Mouse (Mus musculus) CD4-positive helper T cell, adult 2 months (primary cell): ENCODE measurements around the gene Fntb.
A peak's percentile ranks its signal among the peaks of the same experiment; 100 is the strongest.
"Not testable (repeated sequence)": the region's sequence is repeated elsewhere in the genome, so short reads cannot be mapped to it uniquely, and the experiment has no call there.

Experiments
- DNase-seq: peaks from one replicate; pipeline ENCODE4 v3.0.0-alpha.2; 2012; ENCODE audit warnings: low read depth, missing footprints, low spot score

The Fntb gene

GRCm38 (mm10) chr12:76765354-76765851, at the start of gene Fntb, which contains the start of gene Churc1:
Fntb (plus strand) TSS chr12:76765589.
Churc1 (plus strand) TSS chr12:76765538.
- DNase-seq, result peak; percentile 98

GRCm38 (mm10) chr12:76718384-76718783, 47.0 kb upstream of the Fntb start:
- DNase-seq, result no peak

GRCm38 (mm10) chr12:76720572-76720971, 44.8 kb upstream of the Fntb start:
- no peak for DNase-seq

DNA sequence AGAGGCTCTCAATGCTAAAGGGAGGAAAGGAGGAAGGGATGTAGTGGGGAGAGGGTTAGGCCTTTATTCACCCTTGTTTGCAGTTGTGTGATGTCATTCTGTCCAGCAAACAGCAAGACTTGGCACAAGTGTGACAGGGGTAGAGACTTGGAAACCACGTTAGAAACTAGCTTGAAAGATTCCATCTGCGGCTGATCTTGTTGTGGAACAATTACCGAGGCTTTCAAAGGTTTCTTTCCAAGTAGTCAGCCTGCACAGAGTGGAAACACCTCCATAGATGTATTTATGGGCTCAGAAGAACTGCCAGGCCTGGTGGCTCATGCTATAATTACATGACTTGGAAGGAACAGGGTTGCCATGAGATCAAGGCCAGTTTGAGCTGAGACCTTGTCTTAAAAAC, 43.4 kb upstream of the Fntb start:
- no peak for DNase-seq

DNA sequence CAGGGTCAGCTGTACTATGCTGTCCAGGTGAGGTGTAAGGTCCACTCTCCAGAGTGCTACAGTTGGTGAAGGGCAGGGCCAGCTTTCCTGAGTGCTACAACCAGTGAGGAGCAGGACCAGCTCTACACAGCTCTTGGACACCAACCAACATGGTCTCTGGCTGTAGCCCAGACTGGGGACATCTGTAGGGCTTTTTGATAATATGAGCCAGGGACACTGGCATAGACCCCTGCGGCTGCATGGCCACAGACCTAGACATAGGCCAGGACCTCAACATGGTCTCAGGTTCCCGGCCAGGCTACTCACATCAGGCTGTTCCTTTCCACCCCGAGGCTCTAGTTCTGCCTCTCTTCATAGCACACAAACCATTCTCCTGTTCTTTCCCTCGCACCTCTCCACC, 37.4 kb upstream of the Fntb start:
- DNase-seq, result no peak

- no peak for DNase-seq
Observed at GRCm38 (mm10) chr12:76750866-76751459, 14.4 kb upstream of the Fntb start.

GRCm38 (mm10) chr12:76752652-76753318, 12.6 kb upstream of the Fntb start:
- DNase-seq, result peak; percentile 87

DNA sequence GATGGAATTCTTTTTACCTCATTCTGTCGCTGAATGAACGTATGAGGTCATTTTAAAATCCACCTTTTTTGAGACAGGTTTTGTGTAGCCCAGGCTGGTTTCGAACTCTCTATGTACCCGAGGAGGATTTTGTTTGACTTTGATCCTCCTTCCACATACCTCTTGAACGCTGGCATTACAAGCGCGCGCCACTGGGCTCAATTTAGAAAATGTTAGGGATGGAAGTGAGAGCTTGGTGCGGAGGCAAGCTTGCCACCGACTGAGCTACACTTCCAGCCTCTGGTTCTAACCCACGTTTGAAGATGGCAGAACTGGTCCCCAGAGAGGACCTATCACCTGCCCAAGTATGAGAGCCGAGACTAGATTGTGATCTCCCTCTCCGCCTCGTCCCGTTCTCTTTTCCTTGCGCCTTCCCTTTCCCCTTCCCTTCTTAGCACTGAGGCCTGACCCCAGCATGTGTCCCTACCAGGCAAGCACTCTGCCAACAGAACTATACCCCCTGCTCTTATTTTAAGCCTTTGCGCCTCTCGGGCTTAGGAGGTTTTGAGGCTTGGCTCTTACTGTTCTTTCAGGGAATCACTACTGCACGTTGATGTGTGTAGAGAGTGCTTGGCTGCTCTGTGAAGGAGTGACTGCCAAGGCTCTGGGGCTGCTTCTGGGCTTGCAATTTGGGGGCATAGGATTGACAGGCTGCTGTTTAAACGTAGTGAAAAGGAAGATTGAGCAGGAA, 677 bp downstream of the Fntb start:
- no peak for DNase-seq

GRCm38 (mm10) chr12:76770841-76771500, 5.6 kb downstream of the Fntb start:
- DNase-seq, result no peak

DNA sequence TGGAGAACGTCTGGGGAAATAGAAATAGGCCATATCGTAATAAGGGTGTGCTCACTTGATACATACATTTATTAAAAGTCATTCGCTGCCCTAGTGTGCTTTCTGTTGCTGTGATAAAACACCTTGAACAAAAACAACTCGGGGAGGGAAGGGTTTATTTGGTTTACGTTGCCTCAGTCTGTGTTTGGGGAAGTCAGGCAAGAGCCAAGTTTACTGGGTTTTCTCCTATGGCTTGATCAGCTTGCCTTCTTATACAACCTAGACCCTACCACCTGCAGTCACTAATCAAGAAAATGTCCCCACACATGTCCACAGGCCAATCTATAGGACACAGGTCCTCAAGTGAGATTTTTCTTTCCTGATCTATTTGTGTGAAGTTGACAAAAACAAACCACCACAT, 6.2 kb downstream of the Fntb start:
- DNase-seq, result no peak

GRCm38 (mm10) chr12:76774652-76775051, 9.3 kb downstream of the Fntb start:
- peak; percentile 40 for DNase-seq

DNA sequence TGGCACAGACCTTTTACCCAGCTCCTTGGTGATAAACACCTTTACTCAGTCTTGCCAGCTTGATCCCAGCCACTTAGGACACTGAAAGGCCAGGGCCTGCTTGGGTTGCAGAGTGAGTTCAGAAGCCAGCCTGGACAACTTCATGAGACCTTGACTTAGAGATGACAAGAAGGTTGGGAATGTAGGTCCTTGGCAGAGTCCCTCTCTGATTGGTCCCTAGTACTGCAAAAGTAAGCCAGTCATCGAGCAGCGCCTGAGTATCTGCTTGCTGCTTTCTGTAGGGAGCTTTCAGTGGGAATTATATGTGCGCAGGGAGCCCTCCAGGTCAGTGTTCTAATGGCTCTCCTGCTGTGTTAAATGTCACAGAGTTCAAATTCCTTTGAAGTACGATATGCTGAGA, 9.7 kb downstream of the Fntb start:
- DNase-seq, result no peak

DNA sequence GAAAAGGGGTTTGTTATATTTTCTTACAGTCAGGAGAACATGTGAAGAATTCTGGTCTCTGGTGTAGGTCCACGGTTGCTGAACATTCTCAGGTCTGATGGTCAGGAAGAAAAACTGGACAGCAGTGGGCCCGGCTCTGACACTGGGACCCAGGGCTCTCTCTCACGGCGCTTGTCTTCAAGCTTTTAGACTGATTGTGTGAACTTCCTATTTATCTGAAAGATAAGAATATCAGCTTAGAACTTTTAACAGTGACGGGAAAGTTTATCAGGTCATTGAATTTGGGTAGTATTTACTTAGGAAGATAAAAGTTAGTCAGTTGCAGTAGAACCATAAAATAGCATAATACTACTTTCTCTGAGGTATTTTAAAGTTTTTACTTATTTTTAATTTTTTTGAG, 11.5 kb downstream of the Fntb start:
- no peak for DNase-seq

- DNase-seq, result peak; percentile 12
Observed at GRCm38 (mm10) chr12:76777845-76778244, 12.5 kb downstream of the Fntb start.

- DNase-seq, result peak; percentile 72
Observed at GRCm38 (mm10) chr12:76778305-76779083, 13.1 kb downstream of the Fntb start.

DNA sequence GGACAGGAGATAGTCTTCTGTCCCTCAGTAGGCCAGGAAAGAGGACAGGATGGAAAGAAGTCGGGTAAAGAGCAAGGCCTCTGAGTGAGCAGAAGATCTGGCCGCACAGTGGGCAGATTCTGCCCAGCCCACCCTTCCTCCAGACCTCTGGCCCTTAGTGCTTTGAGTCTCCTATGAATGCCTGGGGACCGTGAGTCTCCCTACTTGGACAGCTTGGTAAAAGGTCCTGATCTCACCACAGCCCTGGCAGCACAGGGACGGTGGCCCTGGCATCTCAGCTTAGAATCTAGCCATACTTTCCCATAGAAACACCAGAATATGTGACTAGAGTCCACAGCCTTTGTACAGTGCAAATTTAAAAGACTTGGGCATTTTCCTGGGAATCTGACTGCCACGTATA, 14.6 kb downstream of the Fntb start:
- no peak for DNase-seq

GRCm38 (mm10) chr12:76780639-76781468, 15.5 kb downstream of the Fntb start:
- no peak for DNase-seq

GRCm38 (mm10) chr12:76784056-76784619, 18.7 kb downstream of the Fntb start:
- no peak for DNase-seq

- no peak for DNase-seq
Observed at GRCm38 (mm10) chr12:76790446-76791084, 25.2 kb downstream of the Fntb start.

DNA sequence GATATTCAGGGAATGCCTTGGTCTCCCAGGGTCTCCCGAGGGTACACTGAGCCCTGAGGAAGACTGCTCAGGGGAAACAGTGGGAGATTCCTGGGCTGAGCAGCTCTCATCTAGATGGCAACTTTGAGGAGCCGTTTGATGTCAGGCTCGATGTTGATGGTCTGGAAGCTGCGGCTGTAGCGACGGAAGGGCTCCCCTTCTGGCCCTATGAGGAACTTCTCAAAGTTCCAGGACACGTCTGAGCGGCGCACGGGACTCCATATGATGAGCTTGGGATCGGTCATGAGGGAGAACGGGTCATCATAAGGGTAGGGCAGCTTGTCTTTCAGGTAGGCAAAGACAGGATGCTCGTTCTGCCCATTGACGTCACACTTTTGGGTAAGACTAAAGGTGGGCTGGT, 27.2 kb downstream of the Fntb start:
- DNase-seq, result not testable (repeated sequence)
